Mouse (Mus musculus): ENCODE measurements around the gene Fnbp1. TPM values are rescaled to one million over a fixed set of nuclear protein-coding genes. Genes with fewer than 3 reads are reported as not detected.

Fnbp1 gene
- 22.1 and 23.6 TPM in 2 replicates for total RNA-seq (2014; rRNA removed)
- polyA plus RNA-seq (2015; fragmentation: Nextera tagmentation; extraction: Ambion mirVana) = 25.2 and 30.7 TPM in 2 replicates

GRCm38 (mm10) chr2:31141867-31142454 lies at the start of gene Fnbp1:
TSS of gene Fnbp1 (minus strand) at chr2:31142008.
- H3K4me1 ChIP-seq (ENCODE audit: insufficient read depth, low read length) = peaks cover 3% of the 10 kb centered on the region; the same call in 1 of the 2 replicates
- no peaks in the 10 kb centered on the region for H3K27me3 ChIP-seq (ENCODE audit: insufficient read depth, low read length)
- no peaks in the 10 kb centered on the region for H3K9me3 ChIP-seq (ENCODE audit: low read length)
- peak; percentile 49 for TF ChIP-seq CTCF (IDR thresholded peaks at IDR 0.05)
- ATAC-seq (ENCODE audit: low FRiP score) (peak; percentile 93), DNase-seq (ENCODE audit: low spot score) (peak; percentile 90)
- H3K27ac ChIP-seq (ENCODE audit: low read depth, low read length) = peak within 1 kb of the TSS; percentile 84
- peak within 1 kb of the TSS; percentile 95 for H3K9ac ChIP-seq (replicated peaks; ENCODE audit: low read length, poor library complexity, severe bottlenecking)
- peak within 1 kb of the TSS; percentile 93 for H3K4me3 ChIP-seq (ENCODE audit: low read depth, low read length)
- peak within 1 kb of the TSS; percentile 69 for H3K4me2 ChIP-seq (ENCODE audit: low read depth, low read length, poor library complexity, severe bottlenecking)
- under 1% methylated on average over 56 of the region's 59 CpGs for WGBS
- H3K36me3 ChIP-seq (ENCODE audit: insufficient read depth, low read length) = peaks cover 8% of the 10 kb centered on the region; the same call in 1 of the 2 replicates

GRCm38 (mm10) chr2:31189654-31190053 lies 47.8 kb upstream of the Fnbp1 start:
- TF ChIP-seq CTCF (IDR thresholded peaks at IDR 0.05) = no peak
- Histone ChIP-seq H3K36me3 (ENCODE audit: insufficient read depth, low read length) (peaks cover 66% of the 10 kb centered on the region), H3K4me1 (ENCODE audit: insufficient read depth, low read length) (no peaks in the 10 kb centered on the region), H3K27me3 (ENCODE audit: insufficient read depth, low read length) (no peaks in the 10 kb centered on the region), H3K4me3 (ENCODE audit: low read depth, low read length) (no peak overlapping the region), H3K4me2 (ENCODE audit: low read depth, low read length, poor library complexity, severe bottlenecking) (no peak overlapping the region), H3K9ac (replicated peaks; ENCODE audit: low read length, poor library complexity, severe bottlenecking) (no peak overlapping the region), H3K27ac (ENCODE audit: low read depth, low read length) (no peak overlapping the region), H3K9me3 (ENCODE audit: low read length) (no peaks in the 10 kb centered on the region)
- ATAC-seq (ENCODE audit: low FRiP score) = no peak
- no peak for DNase-seq (ENCODE audit: low spot score)
- WGBS = 91% methylated on average over 3 of the region's 3 CpGs

GRCm38 (mm10) chr2:31188691-31189090 lies 46.9 kb upstream of the Fnbp1 start:
- Histone ChIP-seq H3K4me3 (ENCODE audit: low read depth, low read length) (no peak overlapping the region), H3K9me3 (ENCODE audit: low read length) (no peaks in the 10 kb centered on the region), H3K4me2 (ENCODE audit: low read depth, low read length, poor library complexity, severe bottlenecking) (no peak overlapping the region), H3K27ac (ENCODE audit: low read depth, low read length) (no peak overlapping the region), H3K9ac (replicated peaks; ENCODE audit: low read length, poor library complexity, severe bottlenecking) (no peak overlapping the region), H3K4me1 (ENCODE audit: insufficient read depth, low read length) (no peaks in the 10 kb centered on the region), H3K27me3 (ENCODE audit: insufficient read depth, low read length) (no peaks in the 10 kb centered on the region), H3K36me3 (ENCODE audit: insufficient read depth, low read length) (peaks cover 75% of the 10 kb centered on the region)
- DNase-seq (ENCODE audit: low spot score) (no peak), ATAC-seq (ENCODE audit: low FRiP score) (no peak)
- 95% methylated on average over 1 of the region's 1 CpGs for WGBS
- TF ChIP-seq CTCF (IDR thresholded peaks at IDR 0.05) = no peak

GRCm38 (mm10) chr2:31183830-31184229 lies 42.0 kb upstream of the Fnbp1 start:
- peaks cover 68% of the 10 kb centered on the region for H3K36me3 ChIP-seq (ENCODE audit: insufficient read depth, low read length)

GRCm38 (mm10) chr2:31182786-31183330 lies 41.0 kb upstream of the Fnbp1 start:
- WGBS = 87% methylated on average over 6 of the region's 6 CpGs
- H3K9ac ChIP-seq (replicated peaks; ENCODE audit: low read length, poor library complexity, severe bottlenecking) = no peak overlapping the region
- H3K9me3 ChIP-seq (ENCODE audit: low read length) = no peaks in the 10 kb centered on the region
- no peak overlapping the region for H3K27ac ChIP-seq (ENCODE audit: low read depth, low read length)
- H3K36me3 ChIP-seq (ENCODE audit: insufficient read depth, low read length) = peaks cover 68% of the 10 kb centered on the region
- H3K27me3 ChIP-seq (ENCODE audit: insufficient read depth, low read length) = no peaks in the 10 kb centered on the region
- no peak overlapping the region for H3K4me3 ChIP-seq (ENCODE audit: low read depth, low read length)
- DNase-seq (ENCODE audit: low spot score) = no peak
- no peak for TF ChIP-seq CTCF (IDR thresholded peaks at IDR 0.05)
- no peak for ATAC-seq (ENCODE audit: low FRiP score)
- no peaks in the 10 kb centered on the region for H3K4me1 ChIP-seq (ENCODE audit: insufficient read depth, low read length)
- no peak overlapping the region for H3K4me2 ChIP-seq (ENCODE audit: low read depth, low read length, poor library complexity, severe bottlenecking)

More at GRCm38 (mm10) chr2:31183830-31184229, 42.0 kb upstream of the Fnbp1 start:
- Histone ChIP-seq H3K27me3 (ENCODE audit: insufficient read depth, low read length) (no peaks in the 10 kb centered on the region), H3K9me3 (ENCODE audit: low read length) (no peaks in the 10 kb centered on the region), H3K9ac (replicated peaks; ENCODE audit: low read length, poor library complexity, severe bottlenecking) (no peak overlapping the region), H3K4me3 (ENCODE audit: low read depth, low read length) (no peak overlapping the region), H3K4me1 (ENCODE audit: insufficient read depth, low read length) (no peaks in the 10 kb centered on the region), H3K27ac (ENCODE audit: low read depth, low read length) (no peak overlapping the region), H3K4me2 (ENCODE audit: low read depth, low read length, poor library complexity, severe bottlenecking) (no peak overlapping the region)
- no peak for DNase-seq (ENCODE audit: low spot score)
- peak; percentile 44 for TF ChIP-seq CTCF (IDR thresholded peaks at IDR 0.05)
- 95% methylated on average over 1 of the region's 1 CpGs for WGBS
- ATAC-seq (ENCODE audit: low FRiP score) = no peak

- H3K9ac ChIP-seq (replicated peaks; ENCODE audit: low read length, poor library complexity, severe bottlenecking) = no peak overlapping the region
- DNase-seq (ENCODE audit: low spot score) (no peak), ATAC-seq (ENCODE audit: low FRiP score) (no peak)
- no peak overlapping the region for H3K27ac ChIP-seq (ENCODE audit: low read depth, low read length)
- H3K36me3 ChIP-seq (ENCODE audit: insufficient read depth, low read length) = peaks cover 61% of the 10 kb centered on the region
- no peak for TF ChIP-seq CTCF (IDR thresholded peaks at IDR 0.05)
- no peaks in the 10 kb centered on the region for H3K4me1 ChIP-seq (ENCODE audit: insufficient read depth, low read length)
- no peaks in the 10 kb centered on the region for H3K9me3 ChIP-seq (ENCODE audit: low read length)
- H3K4me2 ChIP-seq (ENCODE audit: low read depth, low read length, poor library complexity, severe bottlenecking) = no peak overlapping the region
- 78% methylated on average over 7 of the region's 7 CpGs for WGBS
- no peaks in the 10 kb centered on the region for H3K27me3 ChIP-seq (ENCODE audit: insufficient read depth, low read length)
- H3K4me3 ChIP-seq (ENCODE audit: low read depth, low read length) = no peak overlapping the region
Observed at GRCm38 (mm10) chr2:31180081-31180551, 38.3 kb upstream of the Fnbp1 start.

Data from midbrain, postnatal 0 days (tissue).